Mouse (Mus musculus): ENCODE data around the gene Ccer2.

DNA sequence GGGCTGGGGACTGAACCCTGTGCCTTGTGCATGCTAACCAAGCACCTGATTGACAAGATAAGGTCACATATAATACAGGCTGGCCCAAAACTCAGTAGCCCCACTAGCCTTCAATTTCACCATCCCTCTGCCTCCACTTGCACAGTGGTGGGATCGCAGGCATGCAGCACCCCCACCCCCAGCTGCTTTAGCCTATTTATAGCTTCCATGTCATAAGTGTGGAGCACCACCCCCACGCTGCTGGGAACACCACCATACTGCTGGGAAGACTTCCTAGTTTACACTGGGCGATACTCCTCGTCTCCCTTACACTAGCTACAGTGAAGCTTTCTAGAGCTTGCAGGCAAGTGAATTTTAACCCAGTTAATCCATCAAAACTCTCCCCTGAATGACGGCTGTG, 41.3 kb upstream of the Ccer2 start:
- TF ChIP-seq CTCF (IDR thresholded peaks at IDR 0.05; ENCODE audit: low read depth), result no peak
- TF ChIP-seq EP300 (IDR thresholded peaks at IDR 0.05; ENCODE audit: low read depth), result no peak

All from heart, postnatal 0 days (tissue).